Comparison of ENCODE assay signal across 13 mouse cellular contexts in the genomic region with DNA sequence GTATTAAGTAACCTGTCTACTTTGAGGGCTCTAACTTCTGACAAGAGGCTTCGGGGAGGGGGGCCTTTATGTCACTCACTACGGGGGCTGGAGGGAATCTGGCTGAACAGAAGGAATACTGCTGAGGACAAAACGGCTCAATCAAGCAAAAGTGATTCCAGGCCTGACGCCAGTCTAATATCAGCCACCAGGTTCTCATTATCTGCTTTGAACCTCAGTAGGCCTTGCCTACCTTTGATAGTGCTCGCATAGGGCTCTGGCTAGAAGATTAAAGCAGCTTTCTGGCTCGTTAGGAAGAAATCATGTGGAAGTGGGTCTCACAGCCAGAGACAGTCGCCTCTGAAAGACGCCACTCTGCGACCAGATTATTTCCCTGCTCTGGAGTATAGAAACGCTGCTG.
DNase-seq lines count a peak whose midpoint lies in the region; ATAC-seq and TF ChIP-seq lines count a peak whose summit lies in the region.
"Had no signal": no experiment of that assay in that cellular context is flagged by ENCODE, and none has a peak within 500 bp of the region (broad histone marks: within the 10 kb centered on the region; RNA-seq: fewer than 3 reads in every experiment).

No protein-coding gene starts in this region.

- DNase-seq in Muller cell, postnatal 12 days (ENCODE audit: inconsistent ontology term): peak; percentile 54
- peak; percentile 33 for DNase-seq in embryo, embryonic 10.5 days (ENCODE audit: low spot score)
- peak; percentile 4 for DNase-seq in limb, embryonic 14.5 days (ENCODE audit: low spot score)
- DNase-seq in thymus, postnatal 10 days (ENCODE audit: low spot score in 2 of 2): no peak
- DNase-seq in thymus, postnatal 25 days: no peak
- no peak for DNase-seq in right cerebral cortex, adult 18-20 months
- DNase-seq: gastrocnemius, postnatal 25 days; heart, postnatal 14 days; kidney, adult 9 months; right cerebral cortex, postnatal 4 days had no signal

- peak overlapping the region; percentile 73 for H3K27ac ChIP-seq in forebrain, embryonic 16.5 days (ENCODE audit: low read length)
- no peak overlapping the region for H3K27ac ChIP-seq in limb, embryonic 14.5 days (replicated peaks; ENCODE audit: low read depth, low read length)
- H3K27ac ChIP-seq: left cerebral cortex, adult 2 months had no signal

- no peak for TF ChIP-seq POLR2A in limb, embryonic 14.5 days (IDR thresholded peaks at IDR 0.05; ENCODE audit: borderline replicate concordance, extremely low read depth, insufficient read depth, insufficient read length)

- WGBS in forebrain, embryonic 16.5 days: 3% methylated on average over 10 of the region's 10 CpGs
- 18% methylated on average over 10 of the region's 10 CpGs for WGBS in limb, embryonic 14.5 days

- H3K4me2 ChIP-seq in forebrain, embryonic 16.5 days (ENCODE audit: low read length): peak overlapping the region; percentile 14; the same call in 1 of the 2 replicates
- no peak overlapping the region for H3K4me2 ChIP-seq in limb, embryonic 14.5 days (replicated peaks; ENCODE audit: low read depth, low read length, severe bottlenecking)

- H3K9me3 ChIP-seq in forebrain, embryonic 16.5 days (ENCODE audit: control insufficient read depth, low read length): no peaks in the 10 kb centered on the region
- H3K9me3 ChIP-seq in limb, embryonic 14.5 days (ENCODE audit: control insufficient read depth, low read length): no peaks in the 10 kb centered on the region

- H3K36me3 ChIP-seq in forebrain, embryonic 16.5 days (ENCODE audit: control insufficient read depth, insufficient read depth): no peaks in the 10 kb centered on the region
- H3K36me3 ChIP-seq in limb, embryonic 14.5 days (ENCODE audit: control insufficient read depth, insufficient read depth, low read length): no peaks in the 10 kb centered on the region

- H3K4me3 ChIP-seq in forebrain, embryonic 16.5 days (replicated peaks; ENCODE audit: low read length): no peak overlapping the region
- H3K4me3 ChIP-seq in limb, embryonic 14.5 days (replicated peaks; ENCODE audit: low read length): no peak overlapping the region
- H3K4me3 ChIP-seq: left cerebral cortex, adult 2 months had no signal

- peaks cover 16% of the 10 kb centered on the region for H3K4me1 ChIP-seq in forebrain, embryonic 16.5 days (replicated peaks; ENCODE audit: control insufficient read depth, insufficient read depth, low read length)
- peaks cover 13% of the 10 kb centered on the region; the same call in 1 of the 2 replicates for H3K4me1 ChIP-seq in limb, embryonic 14.5 days (ENCODE audit: control insufficient read depth, insufficient read depth, low read length)

- no peak overlapping the region for H3K9ac ChIP-seq in forebrain, embryonic 16.5 days (replicated peaks; ENCODE audit: low read depth, low read length)
- H3K9ac ChIP-seq in limb, embryonic 14.5 days (ENCODE audit: low read depth, low read length, severe bottlenecking): no peak overlapping the region

- peak; percentile 80 for ATAC-seq in forebrain, embryonic 16.5 days
- no peak; the same call in 1 of the 2 replicates for ATAC-seq in limb, embryonic 14.5 days (ENCODE audit: low FRiP score, low read depth)

- H3K27me3 ChIP-seq in forebrain, embryonic 16.5 days (replicated peaks; ENCODE audit: control insufficient read depth, insufficient read depth, low read length): no peaks in the 10 kb centered on the region
- H3K27me3 ChIP-seq in limb, embryonic 14.5 days (ENCODE audit: control insufficient read depth, insufficient read depth, low read length): no peaks in the 10 kb centered on the region
- H3K27me3 ChIP-seq: CH12.LX had no signal

Comparison
In these comparisons a context has a peak if more than half of its experiments do, and no peak if none do; other contexts are left out.
1. DNase-seq: peak in Muller cell, postnatal 12 days (single experiment), embryo, embryonic 10.5 days (single experiment) and limb, embryonic 14.5 days (single experiment); none in thymus, postnatal 10 days (0 of 2), thymus, postnatal 25 days (single experiment) and right cerebral cortex, adult 18-20 months (single experiment).